Mouse (Mus musculus) limb, embryonic 10.5 days (tissue): ENCODE data around the gene Itpr1. TPM values are rescaled to one million over a fixed set of nuclear protein-coding genes. Genes with fewer than 3 reads are reported as not detected.

Source experiments
- DNase-seq: peaks from one replicate; pipeline ENCODE4 v3.0.0-alpha.2; 2017; ENCODE audit warnings: low spot score
- H3K27ac ChIP-seq: fragments of 300-500 bp; sonication (generic); 2 replicates; pipeline ENCODE4 v1.5.1; 2016; ENCODE audit warnings: mild to moderate bottlenecking
- H3K27me3 ChIP-seq: fragments of 300-500 bp; sonication (generic); 2 replicates; pipeline ENCODE4 v1.6.1; 2016; ENCODE audit warnings: low read depth, mild to moderate bottlenecking; ENCODE audit not compliant: poor library complexity, severe bottlenecking
- H3K36me3 ChIP-seq: fragments of 300-500 bp; sonication (generic); 2 replicates; pipeline ENCODE4 v1.6.1; 2016; ENCODE audit warnings: mild to moderate bottlenecking, moderate library complexity
- H3K4me1 ChIP-seq: fragments of 300-500 bp; sonication (generic); 2 replicates; pipeline ENCODE4 v1.6.1; 2016
- H3K4me3 ChIP-seq: fragments of 300-500 bp; sonication (generic); 2 replicates; pipeline ENCODE4 v1.5.1; 2016; ENCODE audit warnings: mild to moderate bottlenecking, moderate library complexity
- H3K9me3 ChIP-seq: fragments of 300-500 bp; sonication (generic); replicated peaks from 2 replicates; pipeline ENCODE4 v1.6.1; 2016; ENCODE audit warnings: mild to moderate bottlenecking
- WGBS: fragments of 180-500 bp; shearing (Covaris S2); methylation state at CpG from one replicate; pipeline ENCODE4 v1.1.7; 2016; 5-methylcytosine and 5-hydroxymethylcytosine counted together
- polyA plus RNA-seq: library from polyadenylated mRNA; unstranded; fragments of >200 nt; fragmentation: Nextera tagmentation; extraction: Ambion mirVana; gene quantifications from 2 replicates; pipeline ENCODE4 v1.2.1, GENCODE M21; 2016

Itpr1 gene
- polyA plus RNA-seq, 1 experiment from 2014 or later, result 9.8 TPM

GRCm38 (mm10) chr6:108494994-108495393 is 282.1 kb downstream of the Itpr1 start:
- no peak for DNase-seq
- Histone ChIP-seq H3K27me3 (no peaks in the 10 kb centered on the region), H3K27ac (no peak overlapping the region), H3K36me3 (peaks cover 26% of the 10 kb centered on the region), H3K9me3 (no peaks in the 10 kb centered on the region), H3K4me1 (peaks cover 20% of the 10 kb centered on the region), H3K4me3 (no peak overlapping the region)
- 92% methylated on average over 6 of the region's 6 CpGs for WGBS

- Histone ChIP-seq H3K9me3 (no peaks in the 10 kb centered on the region), H3K4me3 (no peak overlapping the region), H3K27me3 (no peaks in the 10 kb centered on the region), H3K36me3 (peaks cover 18% of the 10 kb centered on the region), H3K4me1 (peaks cover 9% of the 10 kb centered on the region; the same call in 1 of the 2 replicates), H3K27ac (no peak overlapping the region)
- WGBS, result 91% methylated on average over 7 of the region's 7 CpGs
- DNase-seq, result no peak
These were observed 285.2 kb downstream of the Itpr1 start for GRCm38 (mm10) chr6:108498070-108498469.

GRCm38 (mm10) chr6:108503651-108504050 is 290.8 kb downstream of the Itpr1 start:
- H3K4me3 ChIP-seq, result no peak overlapping the region
- DNase-seq, result no peak
- H3K4me1 ChIP-seq, result no peaks in the 10 kb centered on the region
- H3K9me3 ChIP-seq, result no peaks in the 10 kb centered on the region
- H3K36me3 ChIP-seq, result peaks cover 6% of the 10 kb centered on the region; the same call in 1 of the 2 replicates
- WGBS, result 93% methylated on average over 5 of the region's 5 CpGs
- H3K27me3 ChIP-seq, result no peaks in the 10 kb centered on the region
- no peak overlapping the region for H3K27ac ChIP-seq

GRCm38 (mm10) chr6:108504717-108505116 is 291.8 kb downstream of the Itpr1 start:
- H3K9me3 ChIP-seq, result no peaks in the 10 kb centered on the region
- no peaks in the 10 kb centered on the region for H3K27me3 ChIP-seq
- no peak overlapping the region for H3K27ac ChIP-seq
- H3K4me1 ChIP-seq, result no peaks in the 10 kb centered on the region
- DNase-seq, result no peak
- WGBS, result 92% methylated on average over 7 of the region's 7 CpGs
- 0 out of 2 replicates have a peak, but pooled peaks cover 4% of the 10 kb centered on the region for H3K36me3 ChIP-seq
- H3K4me3 ChIP-seq, result no peak overlapping the region

GRCm38 (mm10) chr6:108506161-108506560 is 293.3 kb downstream of the Itpr1 start:
- no peaks in the 10 kb centered on the region for H3K4me1 ChIP-seq
- no peaks in the 10 kb centered on the region for H3K9me3 ChIP-seq
- H3K36me3 ChIP-seq, result peaks cover 8% of the 10 kb centered on the region
- no peak overlapping the region for H3K27ac ChIP-seq
- H3K4me3 ChIP-seq, result no peak overlapping the region
- no peaks in the 10 kb centered on the region for H3K27me3 ChIP-seq
- WGBS, result 93% methylated on average over 3 of the region's 3 CpGs
- DNase-seq, result no peak

GRCm38 (mm10) chr6:108507337-108507736 is 294.4 kb downstream of the Itpr1 start:
- DNase-seq, result no peak

GRCm38 (mm10) chr6:108509320-108509719 is 296.4 kb downstream of the Itpr1 start:
- no peaks in the 10 kb centered on the region for H3K27me3 ChIP-seq
- DNase-seq, result no peak
- no peaks in the 10 kb centered on the region for H3K4me1 ChIP-seq
- 85% methylated on average over 2 of the region's 2 CpGs for WGBS
- H3K27ac ChIP-seq, result no peak overlapping the region
- H3K9me3 ChIP-seq, result no peaks in the 10 kb centered on the region
- H3K36me3 ChIP-seq, result peaks cover 8% of the 10 kb centered on the region
- H3K4me3 ChIP-seq, result no peak overlapping the region

More at GRCm38 (mm10) chr6:108507337-108507736, 294.4 kb downstream of the Itpr1 start:
- no peaks in the 10 kb centered on the region for H3K4me1 ChIP-seq
- WGBS, result 89% methylated on average over 3 of the region's 3 CpGs
- H3K9me3 ChIP-seq, result no peaks in the 10 kb centered on the region
- no peak overlapping the region for H3K4me3 ChIP-seq
- peaks cover 8% of the 10 kb centered on the region for H3K36me3 ChIP-seq
- no peak overlapping the region for H3K27ac ChIP-seq
- H3K27me3 ChIP-seq, result no peaks in the 10 kb centered on the region

- no peak overlapping the region for H3K4me3 ChIP-seq
- H3K36me3 ChIP-seq, result peaks cover 8% of the 10 kb centered on the region
- no peak overlapping the region for H3K27ac ChIP-seq
- H3K27me3 ChIP-seq, result no peaks in the 10 kb centered on the region
- no peaks in the 10 kb centered on the region for H3K4me1 ChIP-seq
- 88% methylated on average over 9 of the region's 9 CpGs for WGBS
- DNase-seq, result no peak
- H3K9me3 ChIP-seq, result no peaks in the 10 kb centered on the region
These were observed 297.2 kb downstream of the Itpr1 start for GRCm38 (mm10) chr6:108510101-108510500.

- H3K9me3 ChIP-seq, result no peaks in the 10 kb centered on the region
- 68% methylated on average over 3 of the region's 3 CpGs for WGBS
- H3K27ac ChIP-seq, result no peak overlapping the region
- no peak for DNase-seq
- no peaks in the 10 kb centered on the region for H3K27me3 ChIP-seq
- no peak overlapping the region for H3K4me3 ChIP-seq
- H3K4me1 ChIP-seq, result no peaks in the 10 kb centered on the region
- peaks cover 8% of the 10 kb centered on the region for H3K36me3 ChIP-seq
These were observed 299.2 kb downstream of the Itpr1 start for GRCm38 (mm10) chr6:108512097-108512496.

GRCm38 (mm10) chr6:108512994-108513393 is 300.1 kb downstream of the Itpr1 start:
- H3K4me3 ChIP-seq, result no peak overlapping the region
- no peaks in the 10 kb centered on the region for H3K4me1 ChIP-seq
- H3K9me3 ChIP-seq, result no peaks in the 10 kb centered on the region
- DNase-seq, result no peak
- H3K27me3 ChIP-seq, result no peaks in the 10 kb centered on the region
- 89% methylated on average over 9 of the region's 9 CpGs for WGBS
- H3K27ac ChIP-seq, result no peak overlapping the region
- peaks cover 8% of the 10 kb centered on the region for H3K36me3 ChIP-seq

GRCm38 (mm10) chr6:108516248-108516647 is 303.4 kb downstream of the Itpr1 start:
- no peak overlapping the region for H3K4me3 ChIP-seq
- H3K27ac ChIP-seq, result no peak overlapping the region
- no peak for DNase-seq
- H3K9me3 ChIP-seq, result no peaks in the 10 kb centered on the region
- 93% methylated on average over 1 of the region's 1 CpGs for WGBS
- H3K4me1 ChIP-seq, result peaks cover 5% of the 10 kb centered on the region; the same call in 1 of the 2 replicates
- no peaks in the 10 kb centered on the region for H3K27me3 ChIP-seq
- peaks cover 17% of the 10 kb centered on the region for H3K36me3 ChIP-seq

GRCm38 (mm10) chr6:108517241-108517981 is 304.5 kb downstream of the Itpr1 start:
- Histone ChIP-seq H3K4me1 (peaks cover 5% of the 10 kb centered on the region; the same call in 1 of the 2 replicates), H3K27me3 (no peaks in the 10 kb centered on the region), H3K36me3 (peaks cover 17% of the 10 kb centered on the region), H3K4me3 (no peak overlapping the region), H3K9me3 (no peaks in the 10 kb centered on the region), H3K27ac (no peak overlapping the region)
- WGBS, result 93% methylated on average over 12 of the region's 12 CpGs
- DNase-seq, result no peak

GRCm38 (mm10) chr6:108517986-108518385 is 305.1 kb downstream of the Itpr1 start:
- WGBS, result 94% methylated on average over 1 of the region's 1 CpGs
- DNase-seq, result no peak
- H3K4me3 ChIP-seq, result no peak overlapping the region
- no peaks in the 10 kb centered on the region for H3K27me3 ChIP-seq
- no peaks in the 10 kb centered on the region for H3K9me3 ChIP-seq
- H3K36me3 ChIP-seq, result peaks cover 17% of the 10 kb centered on the region
- peaks cover 5% of the 10 kb centered on the region; the same call in 1 of the 2 replicates for H3K4me1 ChIP-seq
- no peak overlapping the region for H3K27ac ChIP-seq
